Mouse (Mus musculus) lung, embryonic 15.5 days (tissue): ENCODE results near the gene Cad. TPM values are rescaled to one million over a fixed set of nuclear protein-coding genes. Genes with fewer than 3 reads are reported as not detected.

Source experiments
- ATAC-seq: fragments of 200-750 bp; cut with Nextera tagmentation; 2 replicates; pipeline ENCODE4 v1.8.0; 2017; ENCODE audit warnings: moderate number of reproducible peaks, borderline replicate concordance; ENCODE audit not compliant: low FRiP score, low TSS enrichment; ENCODE audit errors: extremely low read depth
- H3K27ac ChIP-seq: fragments of 300-500 bp; sonication (generic); 2 replicates; pipeline ENCODE4 v1.5.1; 2015; ENCODE audit warnings: moderate library complexity, mild to moderate bottlenecking, inconsistent platforms
- H3K27me3 ChIP-seq: fragments of 300-500 bp; sonication (generic); 2 replicates; pipeline ENCODE4 v1.6.1; 2015; ENCODE audit warnings: inconsistent platforms
- H3K36me3 ChIP-seq: fragments of 300-500 bp; sonication (generic); 2 replicates; pipeline ENCODE4 v1.6.1; 2015; ENCODE audit warnings: inconsistent platforms
- H3K4me1 ChIP-seq: fragments of 300-500 bp; sonication (generic); 2 replicates; pipeline ENCODE4 v1.6.1; 2015; ENCODE audit warnings: inconsistent platforms
- H3K4me2 ChIP-seq: fragments of 300-500 bp; sonication (generic); 2 replicates; pipeline ENCODE4 v1.6.1; 2015; ENCODE audit warnings: inconsistent platforms, mild to moderate bottlenecking, moderate library complexity
- H3K4me3 ChIP-seq: fragments of 300-500 bp; sonication (generic); 2 replicates; pipeline ENCODE4 v1.5.1; 2015; ENCODE audit warnings: mild to moderate bottlenecking, inconsistent platforms
- H3K9ac ChIP-seq: fragments of 300-500 bp; sonication (generic); 2 replicates; pipeline ENCODE4 v1.6.1; 2015; ENCODE audit warnings: inconsistent platforms
- H3K9me3 ChIP-seq: fragments of 300-500 bp; sonication (generic); 2 replicates; pipeline ENCODE4 v1.6.1; 2016; ENCODE audit warnings: inconsistent platforms
- WGBS: fragments of 180-500 bp; shearing (Covaris S2); methylation state at CpG from one replicate; pipeline ENCODE4 v1.1.7; 2015; 5-methylcytosine and 5-hydroxymethylcytosine counted together
- polyA plus RNA-seq: library from polyadenylated mRNA; unstranded; fragments of >200 nt; fragmentation: Nextera tagmentation; extraction: Ambion mirVana; gene quantifications from 2 replicates; pipeline ENCODE4 v1.2.1, GENCODE M21; 2015

Cad gene
- polyA plus RNA-seq, 1 experiment from 2014 or later, result 27.5 TPM

GRCm38 (mm10) chr5:31076346-31076745 is 21.8 kb downstream of the Cad start:
- Histone ChIP-seq H3K4me1 (no peaks in the 10 kb centered on the region), H3K27ac (no peak overlapping the region), H3K9me3 (no peaks in the 10 kb centered on the region), H3K36me3 (peaks cover 67% of the 10 kb centered on the region), H3K9ac (no peak overlapping the region), H3K27me3 (no peaks in the 10 kb centered on the region), H3K4me3 (no peak overlapping the region), H3K4me2 (no peak overlapping the region)
- no peak for ATAC-seq
- 76% methylated on average over 13 of the region's 13 CpGs for WGBS

- peaks cover 11% of the 10 kb centered on the region; the same call in 1 of the 2 replicates for H3K27me3 ChIP-seq
- H3K9me3 ChIP-seq, result no peaks in the 10 kb centered on the region
- no peak overlapping the region for H3K27ac ChIP-seq
- ATAC-seq, result no peak
- peaks cover 5% of the 10 kb centered on the region; the same call in 1 of the 2 replicates for H3K4me1 ChIP-seq
- no peak overlapping the region for H3K9ac ChIP-seq
- H3K4me2 ChIP-seq, result no peak overlapping the region
- 71% methylated on average over 13 of the region's 13 CpGs for WGBS
- H3K36me3 ChIP-seq, result peaks cover 28% of the 10 kb centered on the region
- H3K4me3 ChIP-seq, result no peak overlapping the region
Observed at GRCm38 (mm10) chr5:31080059-31080794, 25.6 kb downstream of the Cad start.

- Histone ChIP-seq H3K36me3 (peaks cover 23% of the 10 kb centered on the region), H3K9me3 (no peaks in the 10 kb centered on the region), H3K27ac (no peak overlapping the region), H3K27me3 (peaks cover 11% of the 10 kb centered on the region; the same call in 1 of the 2 replicates), H3K4me2 (no peak overlapping the region), H3K4me3 (no peak overlapping the region), H3K9ac (no peak overlapping the region), H3K4me1 (peaks cover 5% of the 10 kb centered on the region; the same call in 1 of the 2 replicates)
- ATAC-seq, result no peak
- 60% methylated on average over 3 of the region's 3 CpGs for WGBS
Observed at GRCm38 (mm10) chr5:31080795-31081164, 26.2 kb downstream of the Cad start.

- WGBS, result 86% methylated on average over 3 of the region's 3 CpGs
- no peak overlapping the region for H3K4me2 ChIP-seq
- H3K4me3 ChIP-seq, result no peak overlapping the region
- H3K27me3 ChIP-seq, result peaks cover 17% of the 10 kb centered on the region; the same call in 1 of the 2 replicates
- no peak for ATAC-seq
- no peak overlapping the region for H3K9ac ChIP-seq
- H3K9me3 ChIP-seq, result no peaks in the 10 kb centered on the region
- H3K4me1 ChIP-seq, result peaks cover 5% of the 10 kb centered on the region; the same call in 1 of the 2 replicates
- H3K36me3 ChIP-seq, result peaks cover 17% of the 10 kb centered on the region
- no peak overlapping the region for H3K27ac ChIP-seq
Observed at GRCm38 (mm10) chr5:31081386-31081785, 26.8 kb downstream of the Cad start.

GRCm38 (mm10) chr5:31082355-31082754 is 27.8 kb downstream of the Cad start:
- peaks cover 19% of the 10 kb centered on the region; the same call in 1 of the 2 replicates for H3K27me3 ChIP-seq
- peaks cover 5% of the 10 kb centered on the region; the same call in 1 of the 2 replicates for H3K4me1 ChIP-seq
- ATAC-seq, result no peak
- 22% methylated on average over 5 of the region's 5 CpGs for WGBS
- H3K9me3 ChIP-seq, result no peaks in the 10 kb centered on the region
- H3K4me3 ChIP-seq, result no peak overlapping the region
- H3K9ac ChIP-seq, result no peak overlapping the region
- no peak overlapping the region for H3K27ac ChIP-seq
- H3K36me3 ChIP-seq, result peaks cover 7% of the 10 kb centered on the region
- H3K4me2 ChIP-seq, result no peak overlapping the region

GRCm38 (mm10) chr5:31082935-31083625 is 28.5 kb downstream of the Cad start:
- Histone ChIP-seq H3K4me1 (peaks cover 5% of the 10 kb centered on the region; the same call in 1 of the 2 replicates), H3K27ac (no peak overlapping the region), H3K9me3 (no peaks in the 10 kb centered on the region), H3K4me2 (no peak overlapping the region), H3K36me3 (peaks cover 2% of the 10 kb centered on the region; the same call in 1 of the 2 replicates), H3K9ac (no peak overlapping the region), H3K4me3 (no peak overlapping the region), H3K27me3 (peaks cover 23% of the 10 kb centered on the region; the same call in 1 of the 2 replicates)
- WGBS, result 20% methylated on average over 12 of the region's 12 CpGs
- ATAC-seq, result peak; percentile 16; the same call in 1 of the 2 replicates

- no peak for ATAC-seq
- no peaks in the 10 kb centered on the region for H3K9me3 ChIP-seq
- H3K36me3 ChIP-seq, result no peaks in the 10 kb centered on the region
- no peak overlapping the region for H3K27ac ChIP-seq
- WGBS, result 16% methylated on average over 8 of the region's 8 CpGs
- no peak overlapping the region for H3K4me3 ChIP-seq
- H3K4me2 ChIP-seq, result no peak overlapping the region
- peaks cover 31% of the 10 kb centered on the region for H3K27me3 ChIP-seq
- H3K9ac ChIP-seq, result no peak overlapping the region
- peaks cover 5% of the 10 kb centered on the region; the same call in 1 of the 2 replicates for H3K4me1 ChIP-seq
Observed at GRCm38 (mm10) chr5:31083949-31084348, 29.4 kb downstream of the Cad start.

GRCm38 (mm10) chr5:31086606-31087005 is 32.0 kb downstream of the Cad start:
- H3K9ac ChIP-seq, result no peak overlapping the region
- no peak overlapping the region for H3K27ac ChIP-seq
- H3K4me1 ChIP-seq, result peaks cover 5% of the 10 kb centered on the region; the same call in 1 of the 2 replicates
- 18% methylated on average over 7 of the region's 7 CpGs for WGBS
- no peak overlapping the region for H3K4me2 ChIP-seq
- no peaks in the 10 kb centered on the region for H3K9me3 ChIP-seq
- H3K4me3 ChIP-seq, result no peak overlapping the region
- ATAC-seq, result no peak
- H3K36me3 ChIP-seq, result no peaks in the 10 kb centered on the region
- H3K27me3 ChIP-seq, result peaks cover 58% of the 10 kb centered on the region

GRCm38 (mm10) chr5:31087131-31087530 is 32.6 kb downstream of the Cad start:
- Histone ChIP-seq H3K27ac (no peak overlapping the region), H3K9ac (no peak overlapping the region), H3K4me3 (no peak overlapping the region), H3K27me3 (peaks cover 63% of the 10 kb centered on the region), H3K36me3 (no peaks in the 10 kb centered on the region), H3K4me1 (peaks cover 5% of the 10 kb centered on the region; the same call in 1 of the 2 replicates), H3K9me3 (no peaks in the 10 kb centered on the region), H3K4me2 (no peak overlapping the region)
- ATAC-seq, result no peak
- 62% methylated on average over 2 of the region's 2 CpGs for WGBS

- Histone ChIP-seq H3K4me1 (peaks cover 29% of the 10 kb centered on the region), H3K27me3 (peaks cover 97% of the 10 kb centered on the region), H3K9me3 (no peaks in the 10 kb centered on the region), H3K4me2 (peak overlapping the region; percentile 79), H3K4me3 (peak overlapping the region; percentile 39), H3K9ac (no peak overlapping the region), H3K36me3 (no peaks in the 10 kb centered on the region), H3K27ac (no peak overlapping the region)
- WGBS, result 2% methylated on average over 53 of the region's 53 CpGs
- no peak for ATAC-seq
Observed at GRCm38 (mm10) chr5:31092231-31092975, 37.8 kb downstream of the Cad start.

- Histone ChIP-seq H3K4me3 (peak overlapping the region; percentile 39), H3K9me3 (no peaks in the 10 kb centered on the region), H3K27ac (no peak overlapping the region), H3K9ac (peak overlapping the region; percentile 16; the same call in 1 of the 2 replicates), H3K36me3 (no peaks in the 10 kb centered on the region), H3K4me2 (peak overlapping the region; percentile 79), H3K4me1 (peaks cover 29% of the 10 kb centered on the region), H3K27me3 (peaks cover 98% of the 10 kb centered on the region)
- WGBS, result under 1% methylated on average over 42 of the region's 54 CpGs
- ATAC-seq, result peak; percentile 48; the same call in 1 of the 2 replicates
Observed at GRCm38 (mm10) chr5:31093151-31094041, 38.8 kb downstream of the Cad start.
